Mouse (Mus musculus) heart, adult 9 months (tissue): ENCODE measurements around the gene Tmem135.

ENCODE experiments used
- DNase-seq, 2 experiments: peaks; one replicate each; pipeline ENCODE4 v3.0.0; 2022; ENCODE audit warnings: low spot score in 2 of 2

Tmem135 gene

GRCm38 (mm10) chr7:89404081-89404733 is at the start of gene Tmem135, which contains the start of gene Fzd4:
Tmem135 (minus strand) TSS chr7:89404222.
Fzd4 (plus strand) TSS chr7:89404355.
- DNase-seq: peak; percentile 94 to 96

GRCm38 (mm10) chr7:89450312-89450711 is 46.3 kb upstream of the Tmem135 start:
- no peak for DNase-seq

GRCm38 (mm10) chr7:89445137-89445536 is 41.1 kb upstream of the Tmem135 start:
- peak in 1 of 2 experiments; percentile 15 for DNase-seq

GRCm38 (mm10) chr7:89442242-89442641 is 38.2 kb upstream of the Tmem135 start:
- DNase-seq: no peak

- DNase-seq: no peak
Measured at GRCm38 (mm10) chr7:89441291-89441690, 37.3 kb upstream of the Tmem135 start.

GRCm38 (mm10) chr7:89437589-89437988 is 33.6 kb upstream of the Tmem135 start:
- DNase-seq: peak in 1 of 2 experiments; percentile 56

- no peak for DNase-seq
Measured at GRCm38 (mm10) chr7:89436404-89436803, 32.4 kb upstream of the Tmem135 start.

GRCm38 (mm10) chr7:89433893-89434616 is 30.0 kb upstream of the Tmem135 start:
- DNase-seq: no peak

GRCm38 (mm10) chr7:89433193-89433892 is 29.3 kb upstream of the Tmem135 start:
- DNase-seq: no peak

GRCm38 (mm10) chr7:89431185-89431584 is 27.2 kb upstream of the Tmem135 start:
- DNase-seq: no peak

GRCm38 (mm10) chr7:89429326-89429725 is 25.3 kb upstream of the Tmem135 start:
- no peak for DNase-seq

- no peak for DNase-seq
Measured at GRCm38 (mm10) chr7:89428804-89429203, 24.8 kb upstream of the Tmem135 start.

- DNase-seq: no peak
Measured at GRCm38 (mm10) chr7:89427101-89427500, 23.1 kb upstream of the Tmem135 start.

- DNase-seq: no peak
Measured at GRCm38 (mm10) chr7:89425803-89426725, 22.0 kb upstream of the Tmem135 start.

- DNase-seq: no peak
Measured at GRCm38 (mm10) chr7:89424659-89425058, 20.6 kb upstream of the Tmem135 start.

GRCm38 (mm10) chr7:89423688-89424255 is 19.8 kb upstream of the Tmem135 start:
- DNase-seq: no peak

- no peak for DNase-seq
Measured at GRCm38 (mm10) chr7:89423194-89423593, 19.2 kb upstream of the Tmem135 start.

GRCm38 (mm10) chr7:89422650-89423049 is 18.6 kb upstream of the Tmem135 start:
- no peak for DNase-seq

- DNase-seq: no peak
Measured at GRCm38 (mm10) chr7:89421294-89421693, 17.3 kb upstream of the Tmem135 start.

GRCm38 (mm10) chr7:89418917-89419679 is 15.1 kb upstream of the Tmem135 start:
- no peak for DNase-seq
